Mouse (Mus musculus): ENCODE data around the gene Popdc2. TPM values are rescaled to one million over a fixed set of nuclear protein-coding genes. Genes with fewer than 3 reads are reported as not detected.

Popdc2 gene
- total and polyA plus RNA-seq, 3 experiments, result 17.5 to 45.4 TPM; not detected in 1

DNA sequence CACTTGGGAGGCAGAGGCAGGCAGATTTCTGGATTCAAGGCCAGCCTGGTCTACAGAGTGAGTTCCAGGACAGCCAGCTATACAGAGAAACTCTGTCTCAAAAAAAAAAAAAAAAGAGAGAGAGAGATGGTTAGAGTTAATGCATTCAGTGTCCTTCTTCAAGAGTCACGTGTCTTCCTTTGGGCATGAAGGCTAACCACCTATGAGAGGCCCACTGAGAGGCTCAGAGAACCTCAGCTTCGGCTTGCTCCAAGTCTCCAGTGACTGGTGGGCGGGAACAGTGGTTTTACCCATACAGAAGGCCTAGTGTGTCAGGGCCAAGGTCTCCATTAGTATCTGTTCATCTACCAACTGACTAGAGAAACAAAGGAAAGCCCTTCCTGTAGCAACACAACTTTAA lies 37.1 kb downstream of the Popdc2 start:
- H3K27me3 ChIP-seq (ENCODE audit: control insufficient read depth in 1 of 2, insufficient read depth in 2 of 2, low read length in 2 of 2), result no peaks in the 10 kb centered on the region
- peaks cover 0 to 19% of the 10 kb centered on the region in 2 experiments; a peak in 2 of 4 replicates for H3K36me3 ChIP-seq (ENCODE audit: control insufficient read depth in 1 of 2, insufficient read depth in 2 of 2, low read length in 2 of 2)
- H3K4me3 ChIP-seq (ENCODE audit: control insufficient read depth in 1 of 2, insufficient read depth in 1 of 2, low read depth in 2 of 2, low read length in 2 of 2), result no peak overlapping the region
- TF ChIP-seq USF1 (IDR thresholded peaks at IDR 0.05; ENCODE audit: low read depth, low read length), result no peak
- no peak for TF ChIP-seq SIN3A (IDR thresholded peaks at IDR 0.05; ENCODE audit: low read length)
- TF ChIP-seq ZMIZ1 (IDR thresholded peaks at IDR 0.05; ENCODE audit: low read depth, low read length), result no peak
- no peak for TF ChIP-seq SMC3 (IDR thresholded peaks at IDR 0.05; ENCODE audit: low read depth, low read length)
- TF ChIP-seq RAD21 (IDR thresholded peaks at IDR 0.05; ENCODE audit: low read depth, low read length), result no peak
- TF ChIP-seq BHLHE40 (IDR thresholded peaks at IDR 0.05; ENCODE audit: borderline replicate concordance, low read depth, low read length), result no peak
- TF ChIP-seq TAL1 (IDR thresholded peaks at IDR 0.05; ENCODE audit: low read length), result no peak
- no peak for TF ChIP-seq MYC (IDR thresholded peaks at IDR 0.05; ENCODE audit: low read depth, low read length)
- TF ChIP-seq POLR2A (IDR thresholded peaks at IDR 0.05; ENCODE audit: control insufficient read depth in 1 of 2, insufficient read depth in 1 of 2, low read depth in 1 of 2, low read length in 2 of 2, poor library complexity in 1 of 2), result no peak
- TF ChIP-seq CHD2 (IDR thresholded peaks at IDR 0.05; ENCODE audit: low read length), result no peak
- TF ChIP-seq KAT2A (conservative IDR thresholded peaks at IDR 0.05; ENCODE audit: low read depth, low read length), result no peak
- no peak for TF ChIP-seq NRF1 (IDR thresholded peaks at IDR 0.05; ENCODE audit: insufficient read depth, low read depth, low read length, poor library complexity, severe bottlenecking)
- TF ChIP-seq CHD1 (IDR thresholded peaks at IDR 0.05; ENCODE audit: low read depth, low read length), result no peak
- TF ChIP-seq JUND (IDR thresholded peaks at IDR 0.05; ENCODE audit: low read depth, low read length), result no peak
- no peak for TF ChIP-seq ZC3H11A (IDR thresholded peaks at IDR 0.05; ENCODE audit: low read depth, low read length)
- no peak for TF ChIP-seq EP300 (IDR thresholded peaks at IDR 0.05; ENCODE audit: low read depth in 1 of 2, low read length in 2 of 2)
- no peak for TF ChIP-seq MAFK (IDR thresholded peaks at IDR 0.05; ENCODE audit: borderline replicate concordance, low read depth, low read length)
- TF ChIP-seq E2F4 (IDR thresholded peaks at IDR 0.05; ENCODE audit: borderline replicate concordance, low read depth, low read length), result no peak
- no peak for TF ChIP-seq MAZ (IDR thresholded peaks at IDR 0.05; ENCODE audit: low read depth, low read length)
- no peaks in the 10 kb centered on the region for H3K79me2 ChIP-seq (ENCODE audit: control insufficient read depth, insufficient read depth, low read length, poor library complexity)
- no peaks in the 10 kb centered on the region for H3K9me3 ChIP-seq (replicated peaks; ENCODE audit: insufficient read depth, low read length)
- H3K9ac ChIP-seq (ENCODE audit: control insufficient read depth, low read depth, low read length, poor library complexity, severe bottlenecking), result no peak overlapping the region
- DNase-seq (ENCODE audit: low read depth, low spot score), result no peak
- H3K4me1 ChIP-seq (ENCODE audit: control insufficient read depth in 1 of 2, insufficient read depth in 2 of 2, low read length in 2 of 2), result peaks cover 7 to 25% of the 10 kb centered on the region in 2 experiments
- no peak overlapping the region for H3K27ac ChIP-seq (ENCODE audit: control insufficient read depth, low read depth, low read length)

DNA sequence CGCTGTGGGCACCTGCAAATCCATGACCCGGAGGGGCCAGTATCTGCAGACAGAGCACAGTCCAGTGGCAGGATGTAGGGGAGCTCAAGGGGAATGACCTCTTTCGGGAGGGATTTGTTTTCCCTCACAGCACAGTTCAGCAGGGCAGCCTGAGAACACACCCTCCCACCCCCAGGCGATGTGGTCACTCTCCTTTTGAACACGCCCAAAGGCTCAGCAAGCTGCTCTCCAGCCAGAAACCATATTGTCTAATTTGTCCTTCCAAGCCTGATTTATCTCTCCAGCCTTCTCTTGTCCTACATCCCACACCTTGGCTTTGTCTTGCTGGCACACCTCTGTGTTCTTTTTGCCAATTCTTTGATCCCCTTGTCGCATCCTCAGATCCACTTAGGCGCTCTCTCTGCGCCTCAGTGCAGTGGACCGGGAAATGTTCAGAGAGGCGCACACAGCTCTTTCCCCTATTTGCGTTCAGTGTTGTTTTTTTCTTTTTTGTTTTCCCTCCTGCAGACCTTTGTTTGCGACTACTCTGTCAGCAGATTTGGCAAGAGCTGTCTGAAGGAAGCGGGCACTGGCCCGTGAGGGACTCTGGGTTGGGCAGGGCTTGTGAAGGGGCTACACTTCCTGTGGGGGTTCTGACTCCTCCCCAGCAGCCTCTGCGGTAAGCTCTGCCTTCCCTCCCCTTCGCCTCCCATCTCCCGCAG lies 37.7 kb downstream of the Popdc2 start:
- Histone ChIP-seq H3K36me3 (ENCODE audit: control insufficient read depth in 1 of 2, insufficient read depth in 2 of 2, low read length in 2 of 2) (peaks cover 0 to 16% of the 10 kb centered on the region in 2 experiments; a peak in 2 of 4 replicates), H3K9me3 (replicated peaks; ENCODE audit: insufficient read depth, low read length) (no peaks in the 10 kb centered on the region), H3K9ac (ENCODE audit: control insufficient read depth, low read depth, low read length, poor library complexity, severe bottlenecking) (no peak overlapping the region), H3K27ac (ENCODE audit: control insufficient read depth, low read depth, low read length) (no peak overlapping the region), H3K27me3 (ENCODE audit: control insufficient read depth in 1 of 2, insufficient read depth in 2 of 2, low read length in 2 of 2) (no peaks in the 10 kb centered on the region), H3K4me3 (ENCODE audit: control insufficient read depth in 1 of 2, insufficient read depth in 1 of 2, low read depth in 2 of 2, low read length in 2 of 2) (no peak overlapping the region), H3K79me2 (ENCODE audit: control insufficient read depth, insufficient read depth, low read length, poor library complexity) (no peaks in the 10 kb centered on the region), H3K4me1 (ENCODE audit: control insufficient read depth in 1 of 2, insufficient read depth in 2 of 2, low read length in 2 of 2) (peaks cover 5 to 19% of the 10 kb centered on the region in 2 experiments)
- TF ChIP-seq ELF1 (IDR thresholded peaks at IDR 0.05; ENCODE audit: low read depth, low read length) (no peak), CHD1 (IDR thresholded peaks at IDR 0.05; ENCODE audit: low read depth, low read length) (no peak), EP300 (IDR thresholded peaks at IDR 0.05; ENCODE audit: low read depth in 1 of 2, low read length in 2 of 2) (no peak), GABPA (IDR thresholded peaks at IDR 0.05; ENCODE audit: low read depth, low read length) (no peak), KAT2A (conservative IDR thresholded peaks at IDR 0.05; ENCODE audit: low read depth, low read length) (no peak), NRF1 (IDR thresholded peaks at IDR 0.05; ENCODE audit: insufficient read depth, low read depth, low read length, poor library complexity, severe bottlenecking) (no peak), E2F4 (IDR thresholded peaks at IDR 0.05; ENCODE audit: borderline replicate concordance, low read depth, low read length) (no peak), MAZ (IDR thresholded peaks at IDR 0.05; ENCODE audit: low read depth, low read length) (no peak)
- DNase-seq (ENCODE audit: low read depth, low spot score), result no peak
